Comparison of ENCODE assay signal across 25 mouse cellular contexts in the genomic region with DNA sequence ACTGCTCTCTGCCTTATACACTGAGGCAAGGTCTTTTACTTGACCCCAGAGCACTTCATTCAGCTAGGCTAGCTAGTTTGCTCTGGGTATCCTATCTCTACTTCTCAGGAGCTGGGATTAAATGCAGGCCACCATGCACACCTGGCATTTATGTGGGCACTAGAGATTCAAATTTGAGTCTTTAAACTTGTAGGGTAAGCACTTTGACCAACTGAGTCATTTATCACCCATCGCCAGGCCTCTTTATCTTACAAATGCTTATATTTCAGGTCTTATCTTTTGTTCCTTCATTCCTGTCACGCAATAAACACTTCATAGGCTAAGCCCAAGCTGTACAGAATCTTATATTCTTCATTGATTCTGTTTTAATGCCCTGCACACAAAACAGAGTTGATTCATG. TPM values are rescaled to one million over a fixed set of nuclear protein-coding genes. Genes with fewer than 3 reads are reported as not detected.
DNase-seq lines count a peak whose midpoint lies in the region; ATAC-seq lines count a peak whose summit lies in the region.
"Had no signal": no experiment of that assay in that cellular context is flagged by ENCODE, and none has a peak within 500 bp of the region (broad histone marks: within the 10 kb centered on the region; RNA-seq: fewer than 3 reads in every experiment).

No protein-coding gene starts in this region.

- no peaks in the 10 kb centered on the region for H3K9me3 ChIP-seq in intestine, embryonic 16.5 days (ENCODE audit: control insufficient read depth, low read length)
- H3K9me3 ChIP-seq in liver, embryonic 15.5 days (replicated peaks) = no peaks in the 10 kb centered on the region
- no peaks in the 10 kb centered on the region for H3K9me3 ChIP-seq in forebrain, embryonic 16.5 days (ENCODE audit: control insufficient read depth, low read length)
- H3K9me3 ChIP-seq: embryonic facial prominence, embryonic 13.5 days; forebrain, embryonic 15.5 days; hindbrain, embryonic 12.5 days; limb, embryonic 12.5 days; megakaryocyte, embryonic 14.5 days had no signal

- no peaks in the 10 kb centered on the region for H3K27me3 ChIP-seq in intestine, embryonic 16.5 days (replicated peaks; ENCODE audit: control insufficient read depth, insufficient read depth, low read length)
- no peaks in the 10 kb centered on the region for H3K27me3 ChIP-seq in liver, embryonic 15.5 days
- H3K27me3 ChIP-seq in forebrain, embryonic 16.5 days (replicated peaks; ENCODE audit: control insufficient read depth, insufficient read depth, low read length) = no peaks in the 10 kb centered on the region
- H3K27me3 ChIP-seq: embryonic facial prominence, embryonic 13.5 days; forebrain, embryonic 15.5 days; hindbrain, embryonic 12.5 days; limb, embryonic 12.5 days; megakaryocyte, embryonic 14.5 days; Patski had no signal

- H3K4me2 ChIP-seq in intestine, embryonic 16.5 days (ENCODE audit: low read depth, low read length) = no peak overlapping the region
- peak overlapping the region; percentile 55 for H3K4me2 ChIP-seq in liver, embryonic 15.5 days
- no peak overlapping the region for H3K4me2 ChIP-seq in forebrain, embryonic 16.5 days (ENCODE audit: low read length)
- H3K4me2 ChIP-seq: embryonic facial prominence, embryonic 13.5 days; forebrain, embryonic 15.5 days; hindbrain, embryonic 12.5 days; limb, embryonic 12.5 days had no signal

- 71% methylated on average over 2 of the region's 2 CpGs for WGBS in intestine, embryonic 16.5 days
- 19% methylated on average over 2 of the region's 2 CpGs for WGBS in liver, embryonic 15.5 days (ENCODE audit: insufficient replicate concordance)
- 83% methylated on average over 2 of the region's 2 CpGs for WGBS in forebrain, embryonic 16.5 days

- peak; percentile 52 for ATAC-seq in intestine, embryonic 16.5 days
- ATAC-seq in liver, embryonic 15.5 days (ENCODE audit: insufficient read depth) = peak; percentile 86
- no peak for ATAC-seq in forebrain, embryonic 16.5 days
- ATAC-seq: CD4-positive, CD25-positive, alpha-beta regulatory T cell, adult 4 months; forebrain, embryonic 15.5 days; midbrain, embryonic 16.5 days; Patski had no signal

- H3K9ac ChIP-seq in intestine, embryonic 16.5 days (ENCODE audit: low read depth, low read length) = no peak overlapping the region
- no peak overlapping the region for H3K9ac ChIP-seq in liver, embryonic 15.5 days
- H3K9ac ChIP-seq in forebrain, embryonic 16.5 days (replicated peaks; ENCODE audit: low read depth, low read length) = no peak overlapping the region
- H3K9ac ChIP-seq: embryonic facial prominence, embryonic 13.5 days; forebrain, embryonic 15.5 days; hindbrain, embryonic 12.5 days; limb, embryonic 12.5 days had no signal

- H3K36me3 ChIP-seq in intestine, embryonic 16.5 days (ENCODE audit: control insufficient read depth, insufficient read depth, low read length) = no peaks in the 10 kb centered on the region; the same call in 1 of the 2 replicates
- peaks cover 13% of the 10 kb centered on the region; the same call in 1 of the 2 replicates for H3K36me3 ChIP-seq in liver, embryonic 15.5 days (replicated peaks)
- H3K36me3 ChIP-seq in forebrain, embryonic 16.5 days (ENCODE audit: control insufficient read depth, insufficient read depth) = no peaks in the 10 kb centered on the region
- H3K36me3 ChIP-seq: forebrain, embryonic 15.5 days; hindbrain, embryonic 12.5 days had no signal

- no peak overlapping the region for H3K27ac ChIP-seq in intestine, embryonic 16.5 days (ENCODE audit: low read length)
- peak overlapping the region; percentile 91 for H3K27ac ChIP-seq in liver, embryonic 15.5 days (replicated peaks)
- no peak overlapping the region for H3K27ac ChIP-seq in forebrain, embryonic 16.5 days (ENCODE audit: low read length)
- H3K27ac ChIP-seq: embryonic facial prominence, embryonic 13.5 days; forebrain, embryonic 15.5 days; hindbrain, embryonic 12.5 days; limb, embryonic 12.5 days had no signal

- no peaks in the 10 kb centered on the region; the same call in none of the 2 replicates for H3K4me1 ChIP-seq in intestine, embryonic 16.5 days (ENCODE audit: control insufficient read depth, insufficient read depth, low read length)
- H3K4me1 ChIP-seq in liver, embryonic 15.5 days (replicated peaks) = peaks cover 32% of the 10 kb centered on the region
- no peaks in the 10 kb centered on the region for H3K4me1 ChIP-seq in forebrain, embryonic 16.5 days (replicated peaks; ENCODE audit: control insufficient read depth, insufficient read depth, low read length)
- H3K4me1 ChIP-seq: forebrain, embryonic 15.5 days; hindbrain, embryonic 12.5 days; limb, embryonic 12.5 days had no signal

- H3K4me3 ChIP-seq in intestine, embryonic 16.5 days (ENCODE audit: low read length) = no peak overlapping the region
- no peak overlapping the region for H3K4me3 ChIP-seq in liver, embryonic 15.5 days (replicated peaks)
- no peak overlapping the region for H3K4me3 ChIP-seq in forebrain, embryonic 16.5 days (replicated peaks; ENCODE audit: low read length)
- H3K4me3 ChIP-seq: embryonic facial prominence, embryonic 13.5 days; forebrain, embryonic 15.5 days; hindbrain, embryonic 12.5 days; limb, embryonic 12.5 days; megakaryocyte, embryonic 14.5 days; myocyte had no signal

- DNase-seq in spleen, adult 12 weeks (ENCODE audit: low spot score) = peak; percentile 21
- no peak for DNase-seq in spleen, postnatal 4 days (ENCODE audit: low spot score in 2 of 2)
- DNase-seq in gastrocnemius, postnatal 10 days = no peak
- DNase-seq in thymus, postnatal 0 days (ENCODE audit: low spot score) = no peak
- DNase-seq: adrenal gland, adult 2 months; cerebellum, adult 8-10 months; cerebellum, postnatal 36 days; embryo, embryonic 11 days; kidney, adult 8-10 months; kidney, postnatal 14 days; lung, adult 2 months; right cerebral cortex, postnatal 4 days; thymus, postnatal 14 days had no signal

RNA-seq across cellular contexts. Expression of gene Shq1, which starts 47.0 kb away (rescaled TPM):
- polyA plus RNA-seq in intestine, embryonic 16.5 days (2015; fragmentation: Nextera tagmentation; extraction: Ambion mirVana) = 14.9 and 17.8 TPM in 2 replicates
- 8.7 and 10.0 TPM in 2 replicates for polyA plus RNA-seq in liver, embryonic 15.5 days (2015; fragmentation: Nextera tagmentation; extraction: Ambion mirVana)
- 13.3 and 14.3 TPM in 2 replicates for polyA plus RNA-seq in forebrain, embryonic 16.5 days (2015; fragmentation: Nextera tagmentation; extraction: Ambion mirVana)
- 1 to 10 TPM; 2.9 to 3.3 TPM for total RNA-seq in gastrocnemius, postnatal 10 days (2021)
- polyA plus RNA-seq in thymus, postnatal 0 days (2015; fragmentation: Nextera tagmentation; extraction: Ambion mirVana) = 14.0 and 15.4 TPM in 2 replicates
